Mouse (Mus musculus): ENCODE results near the gene Pithd1.

Gene Pithd1

DNA sequence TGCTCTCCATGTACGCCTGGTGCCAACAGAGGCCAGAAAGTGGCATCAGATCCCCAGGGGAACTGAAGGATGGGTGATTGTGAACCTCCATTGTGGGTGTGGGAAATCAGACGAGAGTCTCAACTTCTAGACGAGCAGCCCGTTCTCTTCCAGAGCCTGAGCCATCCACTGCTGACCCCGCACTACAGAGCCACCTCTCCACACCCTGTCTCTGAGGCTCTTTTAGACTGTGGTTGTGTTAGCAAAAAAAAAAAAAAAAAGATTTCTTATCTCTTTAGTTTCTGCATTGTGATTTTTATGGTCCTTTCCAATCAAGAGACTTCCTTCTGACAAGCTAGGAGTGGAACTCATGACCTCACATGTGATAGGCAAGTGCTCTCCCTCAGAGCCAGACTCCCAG, 57.7 kb downstream of the Pithd1 start:
- DNase-seq (ENCODE audit: low spot score in 2 of 2), result no peak

DNA sequence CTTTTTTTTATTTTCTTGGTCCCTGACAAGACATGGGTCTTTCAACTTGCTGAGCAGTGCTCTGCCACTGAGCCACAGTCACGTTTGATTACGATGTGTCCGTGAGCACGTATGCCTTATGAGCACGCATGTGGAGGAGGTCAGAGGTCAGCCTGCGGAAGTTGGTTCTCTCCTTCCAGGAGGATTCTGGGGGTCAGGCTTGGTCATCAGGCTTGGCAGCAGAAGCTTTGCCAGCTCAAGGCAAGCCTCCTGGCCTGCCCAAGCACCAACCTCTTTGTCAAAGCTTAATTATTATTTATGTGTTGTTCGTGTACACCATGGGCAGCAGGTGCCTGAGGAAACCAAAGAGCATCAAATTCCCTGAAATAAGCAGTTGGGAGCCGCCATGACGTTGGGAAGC, 58.7 kb downstream of the Pithd1 start:
- DNase-seq (ENCODE audit: low spot score in 2 of 2), result no peak

DNA sequence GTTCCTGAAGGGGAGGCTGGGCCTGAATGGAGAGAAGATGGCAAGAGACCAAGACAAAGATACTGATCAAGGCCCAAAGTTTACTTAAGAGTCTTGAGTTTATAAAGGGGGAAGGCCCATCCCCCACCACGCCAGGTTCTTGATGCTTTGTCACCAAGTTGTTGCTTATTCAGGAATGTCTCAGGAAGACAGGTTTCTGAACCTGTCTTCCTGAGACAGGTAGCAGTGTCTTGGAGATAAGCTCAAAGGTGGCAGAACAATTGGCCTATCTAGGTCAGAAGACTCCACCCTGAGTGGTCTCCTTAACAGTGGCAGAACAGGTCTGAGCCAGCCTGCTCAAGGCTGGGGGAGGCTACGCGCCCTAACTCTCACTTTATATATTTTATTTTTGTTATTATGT, 60.2 kb downstream of the Pithd1 start:
- DNase-seq (ENCODE audit: low spot score in 2 of 2), result no peak

DNA sequence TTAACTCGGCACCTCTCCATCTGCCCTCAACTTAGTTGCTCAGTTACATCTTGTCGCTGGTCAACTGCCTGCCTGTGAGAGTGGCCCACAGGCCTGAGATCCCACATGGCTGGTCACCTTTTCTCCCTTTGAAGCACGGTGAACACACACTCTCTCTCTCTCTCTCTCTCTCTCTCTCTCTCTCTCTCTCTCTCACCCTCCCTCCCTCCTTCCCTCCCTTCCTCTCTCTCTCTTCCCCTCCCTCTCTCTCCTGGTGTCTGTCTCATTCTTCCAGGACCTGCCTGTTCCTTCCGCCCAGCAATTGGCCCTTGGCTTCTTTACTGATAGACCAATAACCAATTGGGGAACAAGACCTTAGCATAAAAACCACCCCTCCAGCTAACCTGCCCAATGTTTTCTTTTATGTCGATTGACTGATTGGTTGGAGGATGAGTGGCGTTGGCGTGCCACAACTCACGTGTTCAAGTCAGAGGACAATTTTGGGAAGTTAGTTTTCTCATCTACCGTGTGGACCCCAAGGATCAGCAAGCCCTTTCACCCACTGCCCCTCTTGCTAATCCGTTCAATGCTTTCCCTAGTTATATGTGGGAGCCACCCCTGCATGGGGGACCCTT, 60.8 kb downstream of the Pithd1 start:
- DNase-seq (ENCODE audit: low spot score in 2 of 2), result no peak

Data from thymus, postnatal 10 days (tissue).